Mouse (Mus musculus): ENCODE results near the gene Gnat3. TPM values are rescaled to one million over a fixed set of nuclear protein-coding genes. Genes with fewer than 3 reads are reported as not detected.

Gnat3 gene
- polyA plus RNA-seq, 1 experiment from 2014 or later = not detected

Other genes with a start within 250 kb of the Gnat3 start
- 28.8 and 30.0 TPM in 2 replicates for gene Cd36, start 73.7 kb upstream of the Gnat3 start, polyA plus RNA-seq (2014; fragmentation: Nextera tagmentation; extraction: Ambion mirVana)

Measured in stomach, embryonic 14.5 days (tissue).